Mouse (Mus musculus) testis, adult 2 months (tissue): Measurements from ENCODE around the gene Col15a1.

Experiments
- CTCF ChIP-seq: fragments of 200-500 bp; IDR thresholded peaks from 2 replicates; pipeline ENCODE4 v1.5.1; 2012; ENCODE audit warnings: low read depth, mild to moderate bottlenecking, inconsistent platforms, low read length, moderate library complexity; ENCODE audit not compliant: control insufficient read depth, insufficient read depth, insufficient replicate concordance
- POLR2A ChIP-seq: fragments of 200-500 bp; IDR thresholded peaks from 2 replicates; pipeline ENCODE4 v1.6.1; 2012; ENCODE audit warnings: low read depth, mild to moderate bottlenecking, inconsistent platforms, low read length, moderate library complexity; ENCODE audit not compliant: control insufficient read depth

GRCm38 (mm10) chr4:47311467-47311866 is 103.5 kb downstream of the Col15a1 start:
- no peak for TF ChIP-seq CTCF
- TF ChIP-seq POLR2A: no peak
